Mouse (Mus musculus): ENCODE data around the gene Tnfaip8l3. TPM values are rescaled to one million over a fixed set of nuclear protein-coding genes. Genes with fewer than 3 reads are reported as not detected.

Gene Tnfaip8l3
- polyA plus RNA-seq (2012; ENCODE audit: insufficient read depth, insufficient read length, low replicate concordance, missing spikeins), result not detected in 2 replicates

GRCm38 (mm10) chr9:54068032-54068649 lies at the start of gene Tnfaip8l3:
Gene Tnfaip8l3 (minus strand): TSS chr9:54068388.
- no peak for TF ChIP-seq POLR2A (IDR thresholded peaks at IDR 0.05; ENCODE audit: insufficient read depth, low read depth, low read length)
- under 1% methylated on average over 34 of the region's 35 CpGs for WGBS
- Histone ChIP-seq H3K4me1 (ENCODE audit: control insufficient read depth, insufficient read depth, low read length) (peaks cover 18% of the 10 kb centered on the region), H3K4me3 (ENCODE audit: insufficient read depth, low read depth, low read length) (peak within 1 kb of the TSS; percentile 38), H3K27ac (ENCODE audit: insufficient read depth, low read depth, low read length) (no peak within 1 kb of the TSS)

- TF ChIP-seq POLR2A (IDR thresholded peaks at IDR 0.05; ENCODE audit: insufficient read depth, low read depth, low read length), result no peak
- no peak for TF ChIP-seq CTCF (IDR thresholded peaks at IDR 0.05; ENCODE audit: insufficient read depth, low read depth, low read length)
- Histone ChIP-seq H3K4me1 (ENCODE audit: control insufficient read depth, insufficient read depth, low read length) (no peaks in the 10 kb centered on the region), H3K27ac (ENCODE audit: insufficient read depth, low read depth, low read length) (no peak overlapping the region), H3K4me3 (ENCODE audit: insufficient read depth, low read depth, low read length) (no peak overlapping the region)
Measured at GRCm38 (mm10) chr9:54112726-54113125, 44.5 kb upstream of the Tnfaip8l3 start.

- H3K4me3 ChIP-seq (ENCODE audit: insufficient read depth, low read depth, low read length), result no peak overlapping the region
- H3K4me1 ChIP-seq (ENCODE audit: control insufficient read depth, insufficient read depth, low read length), result no peaks in the 10 kb centered on the region
- H3K27ac ChIP-seq (ENCODE audit: insufficient read depth, low read depth, low read length), result no peak overlapping the region
- TF ChIP-seq POLR2A (IDR thresholded peaks at IDR 0.05; ENCODE audit: insufficient read depth, low read depth, low read length), result no peak
- no peak for TF ChIP-seq CTCF (IDR thresholded peaks at IDR 0.05; ENCODE audit: insufficient read depth, low read depth, low read length)
Measured at GRCm38 (mm10) chr9:54098636-54099035, 30.4 kb upstream of the Tnfaip8l3 start.

GRCm38 (mm10) chr9:54097091-54097490 lies 28.9 kb upstream of the Tnfaip8l3 start:
- 85% methylated on average over 6 of the region's 6 CpGs for WGBS
- no peak overlapping the region for H3K27ac ChIP-seq (ENCODE audit: insufficient read depth, low read depth, low read length)
- H3K4me1 ChIP-seq (ENCODE audit: control insufficient read depth, insufficient read depth, low read length), result no peaks in the 10 kb centered on the region
- no peak overlapping the region for H3K4me3 ChIP-seq (ENCODE audit: insufficient read depth, low read depth, low read length)
- TF ChIP-seq CTCF (IDR thresholded peaks at IDR 0.05; ENCODE audit: insufficient read depth, low read depth, low read length), result no peak
- TF ChIP-seq POLR2A (IDR thresholded peaks at IDR 0.05; ENCODE audit: insufficient read depth, low read depth, low read length), result no peak

GRCm38 (mm10) chr9:54084245-54084644 lies 16.1 kb upstream of the Tnfaip8l3 start:
- Histone ChIP-seq H3K4me1 (ENCODE audit: control insufficient read depth, insufficient read depth, low read length) (no peaks in the 10 kb centered on the region), H3K27ac (ENCODE audit: insufficient read depth, low read depth, low read length) (no peak overlapping the region), H3K4me3 (ENCODE audit: insufficient read depth, low read depth, low read length) (no peak overlapping the region)
- TF ChIP-seq CTCF (IDR thresholded peaks at IDR 0.05; ENCODE audit: insufficient read depth, low read depth, low read length) (no peak), POLR2A (IDR thresholded peaks at IDR 0.05; ENCODE audit: insufficient read depth, low read depth, low read length) (no peak)
- 76% methylated on average over 3 of the region's 3 CpGs for WGBS

- no peak for TF ChIP-seq POLR2A (IDR thresholded peaks at IDR 0.05; ENCODE audit: insufficient read depth, low read depth, low read length)
- TF ChIP-seq CTCF (IDR thresholded peaks at IDR 0.05; ENCODE audit: insufficient read depth, low read depth, low read length), result no peak
- 82% methylated on average over 2 of the region's 2 CpGs for WGBS
Measured at GRCm38 (mm10) chr9:54077740-54078139, 9.6 kb upstream of the Tnfaip8l3 start.

GRCm38 (mm10) chr9:54074901-54075300 lies 6.7 kb upstream of the Tnfaip8l3 start:
- Histone ChIP-seq H3K27ac (ENCODE audit: insufficient read depth, low read depth, low read length) (no peak overlapping the region), H3K4me1 (ENCODE audit: control insufficient read depth, insufficient read depth, low read length) (no peaks in the 10 kb centered on the region), H3K4me3 (ENCODE audit: insufficient read depth, low read depth, low read length) (no peak overlapping the region)
- 87% methylated on average over 3 of the region's 3 CpGs for WGBS
- TF ChIP-seq POLR2A (IDR thresholded peaks at IDR 0.05; ENCODE audit: insufficient read depth, low read depth, low read length) (no peak), CTCF (IDR thresholded peaks at IDR 0.05; ENCODE audit: insufficient read depth, low read depth, low read length) (no peak)

More at GRCm38 (mm10) chr9:54077740-54078139, 9.6 kb upstream of the Tnfaip8l3 start:
- Histone ChIP-seq H3K27ac (ENCODE audit: insufficient read depth, low read depth, low read length) (no peak overlapping the region), H3K4me1 (ENCODE audit: control insufficient read depth, insufficient read depth, low read length) (no peaks in the 10 kb centered on the region), H3K4me3 (ENCODE audit: insufficient read depth, low read depth, low read length) (no peak overlapping the region)

- TF ChIP-seq CTCF (IDR thresholded peaks at IDR 0.05; ENCODE audit: insufficient read depth, low read depth, low read length) (no peak), POLR2A (IDR thresholded peaks at IDR 0.05; ENCODE audit: insufficient read depth, low read depth, low read length) (no peak)
- Histone ChIP-seq H3K4me3 (ENCODE audit: insufficient read depth, low read depth, low read length) (no peak overlapping the region), H3K27ac (ENCODE audit: insufficient read depth, low read depth, low read length) (no peak overlapping the region), H3K4me1 (ENCODE audit: control insufficient read depth, insufficient read depth, low read length) (peaks cover 5% of the 10 kb centered on the region)
- WGBS, result 58% methylated on average over 4 of the region's 4 CpGs
Measured at GRCm38 (mm10) chr9:54073688-54074087, 5.5 kb upstream of the Tnfaip8l3 start.

GRCm38 (mm10) chr9:54071474-54072095 lies 3.4 kb upstream of the Tnfaip8l3 start:
- H3K4me1 ChIP-seq (ENCODE audit: control insufficient read depth, insufficient read depth, low read length), result peaks cover 18% of the 10 kb centered on the region
- H3K27ac ChIP-seq (ENCODE audit: insufficient read depth, low read depth, low read length), result no peak overlapping the region
- 81% methylated on average over 7 of the region's 7 CpGs for WGBS
- TF ChIP-seq CTCF (IDR thresholded peaks at IDR 0.05; ENCODE audit: insufficient read depth, low read depth, low read length) (no peak), POLR2A (IDR thresholded peaks at IDR 0.05; ENCODE audit: insufficient read depth, low read depth, low read length) (no peak)
- no peak overlapping the region for H3K4me3 ChIP-seq (ENCODE audit: insufficient read depth, low read depth, low read length)

All from olfactory bulb, adult 2 months (tissue).